Mouse (Mus musculus): ENCODE data around the gene 6430531B16Rik. TPM values are rescaled to one million over a fixed set of nuclear protein-coding genes. Genes with fewer than 3 reads are reported as not detected.

The 6430531B16Rik gene
- polyA plus RNA-seq, 1 experiment from 2014 or later = 0.66 TPM

DNA sequence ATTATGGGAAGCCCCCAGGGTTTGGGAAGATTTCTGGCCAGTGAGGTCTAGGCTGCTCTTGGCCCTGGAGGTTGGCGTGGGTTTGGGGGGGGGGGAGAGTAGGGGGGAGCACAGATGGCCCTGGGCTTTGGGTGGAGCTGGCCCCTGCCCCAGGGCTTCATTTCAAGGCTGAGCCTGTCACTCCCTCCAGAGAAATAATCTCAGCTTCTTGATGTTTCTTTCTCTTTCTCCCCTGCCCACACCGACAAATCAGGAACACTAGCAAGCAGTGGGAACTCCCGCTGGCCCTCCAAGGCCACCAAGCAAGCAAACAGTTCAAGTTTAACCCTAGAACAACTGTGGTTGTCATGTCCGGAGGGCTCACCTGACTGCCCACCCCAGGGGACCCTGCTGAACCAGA, 14.7 kb downstream of the 6430531B16Rik start:
- no peaks in the 10 kb centered on the region for H3K4me1 ChIP-seq (ENCODE audit: control insufficient read depth, insufficient read depth, low read length)
- no peaks in the 10 kb centered on the region for H3K36me3 ChIP-seq (ENCODE audit: control insufficient read depth, insufficient read depth)
- H3K9ac ChIP-seq (ENCODE audit: low read length) = no peak overlapping the region
- H3K9me3 ChIP-seq (replicated peaks; ENCODE audit: control insufficient read depth, low read length) = no peaks in the 10 kb centered on the region
- WGBS = 48% methylated on average over 4 of the region's 4 CpGs
- H3K4me3 ChIP-seq (ENCODE audit: low read length) = no peak overlapping the region
- no peak for ATAC-seq (replicated peaks; ENCODE audit: extremely low read depth, insufficient read depth, low FRiP score)
- H3K27me3 ChIP-seq (ENCODE audit: control insufficient read depth, insufficient read depth, low read length) = peaks cover 11% of the 10 kb centered on the region
- no peak overlapping the region for H3K27ac ChIP-seq (ENCODE audit: low read length)
- H3K4me2 ChIP-seq (ENCODE audit: low read depth, low read length) = no peak overlapping the region

DNA sequence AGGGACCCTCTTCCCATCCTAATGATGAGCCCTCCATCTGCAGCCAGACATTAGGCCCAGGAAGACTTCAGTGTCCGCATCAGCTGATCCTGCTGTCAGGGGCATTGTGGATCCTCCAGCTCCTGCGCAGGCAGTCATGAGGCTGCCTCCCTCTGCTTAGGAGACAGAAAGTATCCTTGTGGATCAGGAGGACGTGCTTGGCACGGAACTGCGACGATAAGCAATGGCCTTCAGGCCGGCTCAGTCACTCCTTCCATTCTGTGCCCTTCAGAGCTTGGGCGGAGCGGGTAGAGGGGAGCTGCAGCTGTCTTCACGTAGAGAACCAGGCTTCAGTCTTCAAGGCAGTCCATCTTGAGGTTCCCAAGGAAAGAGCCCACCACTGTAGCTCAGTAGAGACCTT, 17.4 kb downstream of the 6430531B16Rik start:
- H3K4me3 ChIP-seq (ENCODE audit: low read length) = no peak overlapping the region

DNA sequence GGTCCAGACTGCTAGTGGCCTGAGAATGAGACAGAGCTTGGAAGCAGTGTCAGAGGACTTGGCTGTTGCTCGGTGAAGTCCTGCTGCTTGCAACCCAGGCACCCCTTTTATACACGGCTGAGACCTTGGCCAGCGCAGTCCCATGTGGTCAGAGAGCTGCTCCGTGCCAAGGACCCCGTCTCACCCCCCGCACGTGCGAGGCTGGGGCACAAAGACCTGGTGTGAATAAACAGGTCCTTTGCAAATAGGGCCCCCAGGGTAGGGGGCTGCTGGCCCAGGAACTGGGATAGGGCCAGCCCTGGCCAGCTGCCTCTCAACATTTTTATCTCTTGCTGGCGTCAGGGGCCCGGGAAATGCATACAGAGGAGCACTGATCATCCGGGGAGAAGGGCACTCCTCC, 20.6 kb downstream of the 6430531B16Rik start:
- 24% methylated on average over 11 of the region's 11 CpGs for WGBS
- no peak overlapping the region for H3K4me3 ChIP-seq (ENCODE audit: low read length)

More for the DNA sequence above, 17.4 kb downstream of the 6430531B16Rik start:
- WGBS = 81% methylated on average over 10 of the region's 10 CpGs
- no peak overlapping the region for H3K9ac ChIP-seq (ENCODE audit: low read length)
- no peak for ATAC-seq (replicated peaks; ENCODE audit: extremely low read depth, insufficient read depth, low FRiP score)
- no peak overlapping the region for H3K4me2 ChIP-seq (ENCODE audit: low read depth, low read length)
- H3K4me1 ChIP-seq (ENCODE audit: control insufficient read depth, insufficient read depth, low read length) = peaks cover 4% of the 10 kb centered on the region
- H3K9me3 ChIP-seq (replicated peaks; ENCODE audit: control insufficient read depth, low read length) = no peaks in the 10 kb centered on the region
- no peaks in the 10 kb centered on the region for H3K36me3 ChIP-seq (ENCODE audit: control insufficient read depth, insufficient read depth)
- no peak overlapping the region for H3K27ac ChIP-seq (ENCODE audit: low read length)
- peaks cover 9% of the 10 kb centered on the region for H3K27me3 ChIP-seq (ENCODE audit: control insufficient read depth, insufficient read depth, low read length)

DNA sequence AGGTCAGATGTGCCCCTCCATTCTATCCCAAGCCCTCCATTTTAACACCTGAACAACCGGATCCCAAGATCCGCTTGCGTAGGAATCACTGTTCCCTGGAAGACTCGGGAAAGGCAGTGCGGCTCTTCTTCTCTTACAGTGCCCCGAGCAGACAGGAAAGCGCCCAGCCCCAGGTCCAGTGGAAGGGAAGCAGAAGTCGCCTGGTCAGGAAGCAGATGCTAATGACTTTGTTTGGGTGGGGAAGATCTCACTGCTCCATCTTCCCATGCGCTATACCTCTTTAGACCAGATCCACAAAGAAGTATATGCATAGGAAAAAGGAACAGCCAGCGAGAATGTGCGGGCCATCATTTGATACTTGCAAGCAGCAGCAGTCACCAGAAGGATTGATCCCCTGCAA, 21.1 kb downstream of the 6430531B16Rik start:
- Histone ChIP-seq H3K4me2 (ENCODE audit: low read depth, low read length) (no peak overlapping the region), H3K27ac (ENCODE audit: low read length) (no peak overlapping the region), H3K4me1 (ENCODE audit: control insufficient read depth, insufficient read depth, low read length) (peaks cover 4% of the 10 kb centered on the region), H3K36me3 (ENCODE audit: control insufficient read depth, insufficient read depth) (no peaks in the 10 kb centered on the region), H3K4me3 (ENCODE audit: low read length) (no peak overlapping the region), H3K27me3 (ENCODE audit: control insufficient read depth, insufficient read depth, low read length) (peaks cover 9% of the 10 kb centered on the region), H3K9ac (ENCODE audit: low read length) (no peak overlapping the region), H3K9me3 (replicated peaks; ENCODE audit: control insufficient read depth, low read length) (no peaks in the 10 kb centered on the region)
- WGBS = 42% methylated on average over 11 of the region's 11 CpGs
- no peak for ATAC-seq (replicated peaks; ENCODE audit: extremely low read depth, insufficient read depth, low FRiP score)

More for the DNA sequence above, 20.6 kb downstream of the 6430531B16Rik start:
- H3K9me3 ChIP-seq (replicated peaks; ENCODE audit: control insufficient read depth, low read length) = no peaks in the 10 kb centered on the region
- no peak overlapping the region for H3K4me2 ChIP-seq (ENCODE audit: low read depth, low read length)
- ATAC-seq (replicated peaks; ENCODE audit: extremely low read depth, insufficient read depth, low FRiP score) = no peak
- no peaks in the 10 kb centered on the region for H3K36me3 ChIP-seq (ENCODE audit: control insufficient read depth, insufficient read depth)
- H3K4me1 ChIP-seq (ENCODE audit: control insufficient read depth, insufficient read depth, low read length) = peaks cover 4% of the 10 kb centered on the region
- peaks cover 9% of the 10 kb centered on the region for H3K27me3 ChIP-seq (ENCODE audit: control insufficient read depth, insufficient read depth, low read length)
- no peak overlapping the region for H3K27ac ChIP-seq (ENCODE audit: low read length)
- H3K9ac ChIP-seq (ENCODE audit: low read length) = no peak overlapping the region

DNA sequence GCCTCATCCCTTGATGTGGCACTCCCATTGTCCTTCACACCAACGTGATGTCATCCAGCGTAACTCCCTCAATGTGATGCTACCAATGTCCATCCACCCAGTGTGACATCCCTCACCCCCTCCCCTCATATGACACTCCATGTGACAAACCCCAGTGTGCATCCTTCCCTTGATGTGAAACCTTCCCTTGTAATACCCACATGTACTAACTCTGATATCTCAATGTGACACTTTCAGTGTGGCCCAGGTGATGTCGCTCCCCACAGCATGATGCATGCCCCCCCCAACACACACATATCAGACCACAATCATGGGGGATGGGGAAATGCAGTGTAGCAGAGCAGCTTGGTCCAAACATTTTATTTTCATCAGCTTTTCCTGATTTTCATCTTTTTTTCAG, 21.9 kb downstream of the 6430531B16Rik start:
- H3K36me3 ChIP-seq (ENCODE audit: control insufficient read depth, insufficient read depth) = no peaks in the 10 kb centered on the region
- no peak for ATAC-seq (replicated peaks; ENCODE audit: extremely low read depth, insufficient read depth, low FRiP score)
- 71% methylated on average over 3 of the region's 3 CpGs for WGBS
- no peak overlapping the region for H3K9ac ChIP-seq (ENCODE audit: low read length)
- peaks cover 4% of the 10 kb centered on the region for H3K4me1 ChIP-seq (ENCODE audit: control insufficient read depth, insufficient read depth, low read length)
- H3K27me3 ChIP-seq (ENCODE audit: control insufficient read depth, insufficient read depth, low read length) = peaks cover 9% of the 10 kb centered on the region
- H3K27ac ChIP-seq (ENCODE audit: low read length) = no peak overlapping the region
- no peak overlapping the region for H3K4me2 ChIP-seq (ENCODE audit: low read depth, low read length)
- no peaks in the 10 kb centered on the region for H3K9me3 ChIP-seq (replicated peaks; ENCODE audit: control insufficient read depth, low read length)
- H3K4me3 ChIP-seq (ENCODE audit: low read length) = no peak overlapping the region

DNA sequence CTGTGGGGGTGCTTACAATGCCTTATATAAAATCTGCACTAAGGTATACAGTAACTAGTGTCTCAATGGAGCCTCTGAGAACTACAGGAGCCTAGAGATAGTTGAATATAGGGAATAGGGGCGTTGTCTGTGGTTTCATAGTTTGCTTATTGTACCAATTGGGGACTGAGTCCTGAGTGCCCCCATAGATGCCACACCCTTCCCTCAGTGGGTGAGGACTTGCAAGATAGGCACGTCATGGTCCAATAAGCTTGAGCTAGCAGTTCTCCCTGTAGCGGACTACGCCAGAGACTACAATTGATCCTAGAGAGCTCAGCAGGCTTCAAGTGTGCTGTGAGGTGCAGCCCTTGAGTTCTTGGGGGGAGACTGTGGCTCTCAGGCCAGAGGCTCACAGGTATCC, 23.1 kb downstream of the 6430531B16Rik start:
- Histone ChIP-seq H3K27me3 (ENCODE audit: control insufficient read depth, insufficient read depth, low read length) (peaks cover 7% of the 10 kb centered on the region), H3K9me3 (replicated peaks; ENCODE audit: control insufficient read depth, low read length) (no peaks in the 10 kb centered on the region), H3K4me3 (ENCODE audit: low read length) (no peak overlapping the region), H3K4me1 (ENCODE audit: control insufficient read depth, insufficient read depth, low read length) (peaks cover 7% of the 10 kb centered on the region), H3K9ac (ENCODE audit: low read length) (no peak overlapping the region), H3K4me2 (ENCODE audit: low read depth, low read length) (no peak overlapping the region), H3K27ac (ENCODE audit: low read length) (no peak overlapping the region), H3K36me3 (ENCODE audit: control insufficient read depth, insufficient read depth) (no peaks in the 10 kb centered on the region)
- ATAC-seq (replicated peaks; ENCODE audit: extremely low read depth, insufficient read depth, low FRiP score) = no peak
- WGBS = 78% methylated on average over 4 of the region's 4 CpGs

DNA sequence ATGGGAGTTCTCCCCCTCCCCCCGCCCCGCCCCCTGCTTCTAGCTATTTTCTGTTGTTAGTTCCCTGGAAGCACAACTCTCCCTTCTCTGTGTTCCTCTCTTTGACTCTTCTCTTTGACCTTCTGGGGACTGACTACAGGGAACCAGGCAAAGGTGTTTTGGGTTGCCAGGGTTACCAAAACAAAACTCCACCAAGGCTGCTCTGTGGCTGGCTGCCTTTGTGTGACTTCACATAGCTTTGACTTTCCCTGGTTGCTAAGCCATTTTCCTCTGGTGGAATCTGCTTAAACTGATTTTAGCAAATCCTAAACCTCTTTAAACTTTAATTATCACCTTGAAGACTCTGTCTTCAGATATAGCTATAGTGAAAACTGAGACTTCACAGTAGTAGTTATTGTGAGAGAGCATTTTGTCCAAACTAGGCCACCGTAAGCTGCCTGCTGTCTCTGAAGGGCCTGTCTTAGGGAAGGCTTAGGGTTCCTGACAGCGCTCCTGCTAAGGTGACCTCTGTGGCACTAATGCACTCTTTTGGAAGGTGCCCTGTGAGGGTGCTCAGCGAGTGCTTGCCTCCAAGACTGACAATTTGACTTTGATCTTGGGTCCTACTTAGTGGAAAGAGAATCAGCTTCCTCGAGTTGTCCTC, 26.4 kb downstream of the 6430531B16Rik start:
- Histone ChIP-seq H3K27ac (ENCODE audit: low read length) (no peak overlapping the region), H3K9ac (ENCODE audit: low read length) (no peak overlapping the region), H3K4me3 (ENCODE audit: low read length) (no peak overlapping the region), H3K36me3 (ENCODE audit: control insufficient read depth, insufficient read depth) (no peaks in the 10 kb centered on the region), H3K9me3 (replicated peaks; ENCODE audit: control insufficient read depth, low read length) (no peaks in the 10 kb centered on the region), H3K27me3 (ENCODE audit: control insufficient read depth, insufficient read depth, low read length) (peaks cover 17% of the 10 kb centered on the region), H3K4me1 (ENCODE audit: control insufficient read depth, insufficient read depth, low read length) (peaks cover 3% of the 10 kb centered on the region), H3K4me2 (ENCODE audit: low read depth, low read length) (no peak overlapping the region)
- WGBS = 73% methylated on average over 6 of the region's 6 CpGs
- no peak for ATAC-seq (replicated peaks; ENCODE audit: extremely low read depth, insufficient read depth, low FRiP score)

DNA sequence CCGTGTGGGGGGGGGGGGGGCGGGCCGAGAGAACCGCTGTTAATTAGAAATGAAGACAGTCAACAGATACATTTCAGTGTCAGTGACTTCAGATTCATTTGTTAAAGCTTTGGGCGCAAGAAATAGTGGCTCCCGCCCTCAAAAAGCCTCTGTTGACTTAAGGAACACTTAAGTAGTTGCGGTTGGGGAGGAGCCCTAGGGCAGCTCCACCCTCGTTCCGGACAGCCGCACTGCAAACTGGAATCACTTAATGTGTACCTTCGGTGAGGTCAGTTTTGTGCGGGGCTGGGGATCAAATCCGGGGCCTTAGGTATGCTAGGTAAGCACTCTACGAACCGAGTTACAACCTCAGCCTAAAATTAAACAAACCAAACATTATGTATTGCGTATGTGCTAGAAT, 27.5 kb downstream of the 6430531B16Rik start:
- Histone ChIP-seq H3K36me3 (ENCODE audit: control insufficient read depth, insufficient read depth) (no peaks in the 10 kb centered on the region), H3K4me2 (ENCODE audit: low read depth, low read length) (peak overlapping the region; percentile 97), H3K27ac (ENCODE audit: low read length) (peak overlapping the region; percentile 59), H3K9me3 (replicated peaks; ENCODE audit: control insufficient read depth, low read length) (no peaks in the 10 kb centered on the region), H3K4me1 (ENCODE audit: control insufficient read depth, insufficient read depth, low read length) (peaks cover 3% of the 10 kb centered on the region), H3K27me3 (ENCODE audit: control insufficient read depth, insufficient read depth, low read length) (peaks cover 20% of the 10 kb centered on the region), H3K9ac (ENCODE audit: low read length) (peak overlapping the region; percentile 68), H3K4me3 (ENCODE audit: low read length) (peak overlapping the region; percentile 76)
- 5% methylated on average over 16 of the region's 16 CpGs for WGBS
- ATAC-seq (replicated peaks; ENCODE audit: extremely low read depth, insufficient read depth, low FRiP score) = no peak

DNA sequence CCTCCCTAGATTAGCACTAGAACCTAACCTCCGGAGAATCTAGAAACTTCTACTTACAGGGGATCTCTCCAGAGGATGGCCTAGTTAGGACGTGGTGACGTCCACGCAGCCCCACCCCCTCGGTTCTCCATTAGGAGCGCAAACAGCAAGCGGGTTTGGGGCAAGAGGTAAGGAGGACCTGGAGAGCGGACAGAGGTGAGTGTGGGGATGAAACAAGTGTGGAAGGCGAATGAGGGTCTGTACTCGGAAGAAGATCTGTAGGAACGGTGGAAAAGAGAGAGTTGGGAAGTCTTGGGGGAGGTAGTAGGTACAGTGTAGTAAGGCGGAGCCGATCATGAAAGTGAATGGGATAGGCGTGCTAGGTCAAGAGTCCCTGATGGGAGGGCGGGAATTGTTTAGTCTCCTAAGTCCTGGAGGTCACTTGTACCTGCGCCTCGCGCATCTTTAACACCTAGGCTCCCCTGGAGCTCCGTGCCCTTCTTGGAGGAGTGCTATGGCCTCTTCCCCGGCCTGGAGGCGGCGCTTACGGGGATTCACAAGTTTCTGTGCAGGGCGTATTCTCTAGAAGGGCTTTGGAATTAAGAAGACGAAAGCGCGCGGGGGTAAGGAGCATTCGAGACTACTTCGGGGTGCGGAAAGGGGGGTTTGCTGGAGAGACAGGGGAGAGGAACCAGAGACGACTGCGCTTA, 28.1 kb downstream of the 6430531B16Rik start:
- WGBS = under 1% methylated on average over 33 of the region's 33 CpGs
- H3K4me1 ChIP-seq (ENCODE audit: control insufficient read depth, insufficient read depth, low read length) = peaks cover 3% of the 10 kb centered on the region
- no peaks in the 10 kb centered on the region for H3K36me3 ChIP-seq (ENCODE audit: control insufficient read depth, insufficient read depth)
- peak overlapping the region; percentile 59 for H3K27ac ChIP-seq (ENCODE audit: low read length)
- no peaks in the 10 kb centered on the region for H3K9me3 ChIP-seq (replicated peaks; ENCODE audit: control insufficient read depth, low read length)
- peaks cover 26% of the 10 kb centered on the region for H3K27me3 ChIP-seq (ENCODE audit: control insufficient read depth, insufficient read depth, low read length)
- H3K4me3 ChIP-seq (ENCODE audit: low read length) = peak overlapping the region; percentile 76
- H3K4me2 ChIP-seq (ENCODE audit: low read depth, low read length) = peak overlapping the region; percentile 97
- peak overlapping the region; percentile 68 for H3K9ac ChIP-seq (ENCODE audit: low read length)
- ATAC-seq (replicated peaks; ENCODE audit: extremely low read depth, insufficient read depth, low FRiP score) = peak; percentile 71

Measured in heart, embryonic 16.5 days (tissue).